Mouse (Mus musculus): ENCODE data around the gene Ceacam16.

Ceacam16 gene

DNA sequence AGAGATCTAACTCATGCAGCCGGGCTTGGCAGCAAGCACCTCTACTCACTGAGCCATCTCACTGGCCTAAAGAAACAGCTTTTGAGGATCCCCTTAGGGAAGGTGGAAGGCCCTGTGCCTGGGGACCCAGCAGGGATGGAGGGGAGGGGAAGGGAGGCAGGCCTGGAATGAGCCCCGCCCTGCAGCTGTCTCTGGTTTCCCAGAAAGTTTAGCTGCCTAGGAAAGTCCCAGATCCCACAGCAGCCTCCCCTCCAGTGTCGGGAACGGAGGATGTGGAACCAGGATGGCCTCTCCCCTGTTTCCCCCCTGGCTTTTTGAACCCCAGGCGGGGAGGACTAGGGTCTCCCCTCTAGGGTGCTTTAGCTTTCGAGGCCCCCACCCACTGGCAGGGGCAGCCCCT lies 34.3 kb downstream of the Ceacam16 start:
- ChIA-PET POLR2A (interaction anchor here in 3 of 4 experiments (0.6 to 7.3 kb wide), 13 partner anchors 9 to 198 kb away, joined by 3 to 171 read pairs (median 4); partner anchors contain the start of gene Relb (in 1 of the 3)), CTCF (interaction anchor here (0.6 to 1.3 kb wide), 8 partner anchors 21 to 63 kb away, joined by 3 to 6 read pairs (median 3); no protein-coding TSS in a partner anchor)

DNA sequence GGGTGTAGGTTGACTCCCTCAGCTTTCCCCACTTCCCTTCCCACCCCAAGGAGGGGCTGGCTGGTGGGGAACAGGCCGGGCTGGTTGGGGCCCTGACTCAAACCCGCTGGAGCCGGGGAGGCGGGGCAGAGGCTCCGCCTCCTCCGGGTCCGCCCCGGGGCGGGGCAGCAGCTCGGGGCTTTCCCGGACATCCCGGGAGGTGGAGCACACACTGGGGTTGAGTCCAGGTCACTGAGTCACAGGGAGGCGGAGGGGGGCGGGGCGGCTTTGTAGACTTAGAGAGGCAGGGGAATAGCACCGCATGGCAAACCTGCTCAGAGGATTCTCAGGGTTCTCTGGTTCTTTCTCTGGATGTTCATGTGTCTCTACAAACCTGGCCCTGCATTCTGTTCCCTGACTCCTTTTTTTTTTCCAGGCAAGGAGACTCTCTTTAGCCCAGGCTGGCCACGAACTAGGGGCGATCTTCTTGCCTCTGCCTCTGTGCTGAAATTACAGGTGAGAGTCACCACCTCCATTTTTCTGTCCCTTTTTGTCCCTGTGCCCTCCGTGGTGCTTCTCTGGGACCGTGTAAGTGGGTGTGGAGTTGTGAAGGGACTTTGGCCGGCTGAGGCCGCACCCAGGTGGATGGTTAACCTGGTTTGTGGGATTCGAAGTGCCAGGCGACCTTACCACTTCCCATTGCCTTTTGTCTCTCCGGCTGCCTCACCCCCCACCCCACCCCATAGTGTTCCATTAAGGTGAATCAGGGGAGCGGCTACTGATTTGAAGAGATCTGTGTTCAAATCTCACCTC lies 36.7 kb downstream of the Ceacam16 start:
- CTCF ChIA-PET = interaction anchor here (0.5 to 2.5 kb wide), 28 partner anchors 9 to 156 kb away, joined by 3 to 11 read pairs (median 4); partner anchors contain the start of genes Cblc (in 1 of the 4), Gm19345 (in 1 of the 4) and Nectin2 (in 1 of the 4)
- POLR2A ChIA-PET = interaction anchor here (0.5 to 7.3 kb wide), 52 partner anchors 7 to 770 kb away, joined by 3 to 171 read pairs (median 4); partner anchors contain the start of genes Apoc1 (in 2 of the 4), Apoe (in 2 of the 4), Bcam (in 2 of the 4) and Tomm40 (in 2 of the 4)

DNA sequence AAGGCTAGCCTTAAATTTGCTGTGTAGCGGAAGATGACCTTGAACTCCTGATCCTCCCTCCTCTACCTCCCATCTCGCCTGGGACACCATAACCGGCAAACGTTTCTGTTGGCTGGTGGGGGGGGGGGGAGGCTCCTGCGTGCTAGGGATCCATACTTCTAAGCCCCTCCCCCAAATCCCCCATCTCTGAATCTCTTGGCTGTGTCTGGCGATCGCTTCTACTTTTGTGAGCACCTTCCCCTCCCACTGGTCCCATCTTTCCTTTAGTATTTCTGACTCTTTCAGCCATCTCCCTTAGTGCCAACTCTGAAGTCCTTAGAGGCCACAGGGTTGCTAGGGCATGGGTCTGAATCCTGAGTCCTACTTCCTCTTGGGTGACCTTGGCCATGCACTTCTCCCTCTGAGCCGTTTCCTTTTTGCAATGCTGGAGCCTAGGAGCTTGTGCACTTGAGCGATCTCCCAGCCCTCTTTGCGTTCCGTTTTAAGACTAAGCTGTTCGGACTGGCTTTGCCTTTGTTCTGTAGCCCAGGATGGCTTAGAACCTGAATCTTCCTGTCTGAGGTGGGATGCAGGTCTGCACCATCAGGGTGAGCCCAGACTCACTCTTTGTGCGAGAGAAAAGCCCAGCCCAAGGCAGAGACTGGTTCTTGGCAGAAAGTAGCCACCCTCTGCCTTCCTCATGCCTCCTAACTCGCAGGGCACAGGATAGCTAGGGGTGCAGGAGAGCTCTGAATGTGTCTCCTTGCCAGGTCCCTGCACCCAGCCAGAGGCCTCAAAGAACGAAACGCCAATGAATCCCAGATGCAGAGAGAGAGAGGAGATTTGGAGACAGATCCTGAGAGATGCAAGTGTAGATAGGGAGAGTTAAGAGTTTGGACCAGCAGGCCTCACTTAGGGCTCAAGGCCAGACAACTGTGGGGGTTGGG lies 37.6 kb downstream of the Ceacam16 start:
- ChIA-PET POLR2A (interaction anchor here (0.5 to 7.3 kb wide), 54 partner anchors 8 to 769 kb away, joined by 3 to 171 read pairs (median 4); partner anchors contain the start of genes Apoc1 (in 2 of the 4), Apoe (in 2 of the 4), Tomm40 (in 2 of the 4) and Bcam (in 1 of the 4)), CTCF (interaction anchor here (0.5 to 2.5 kb wide), 30 partner anchors 8 to 155 kb away, joined by 3 to 11 read pairs (median 5); partner anchors contain the start of genes Cblc (in 1 of the 4), Gm19345 (in 1 of the 4) and Nectin2 (in 1 of the 4))

DNA sequence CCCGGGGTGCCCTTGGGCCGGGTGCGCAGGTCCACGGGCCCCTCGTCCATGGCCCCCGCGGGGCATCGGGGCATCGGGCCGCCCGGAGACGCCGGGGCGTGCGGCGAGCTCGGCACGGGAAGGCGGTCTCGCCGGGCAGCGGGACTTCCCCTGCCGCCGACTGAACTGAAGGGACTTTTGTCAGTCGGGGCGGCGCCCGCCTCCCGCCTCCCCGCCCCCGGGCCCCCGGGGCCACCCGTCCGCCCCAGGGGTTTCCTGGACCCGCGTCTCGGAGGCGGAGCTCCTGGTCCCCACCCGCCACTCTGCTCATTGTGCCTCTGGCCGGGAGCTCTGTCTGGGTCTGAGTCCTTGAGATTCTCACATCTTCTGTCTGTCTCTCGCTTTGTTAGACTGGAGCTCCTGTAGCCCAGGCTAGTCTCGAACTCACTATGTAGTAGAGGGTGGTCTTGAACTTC lies 38.5 kb downstream of the Ceacam16 start, which contains the start of gene Bcl3:
Bcl3 (minus strand) TSS at position 167 of the 455 bp plus-strand sequence.
- ChIA-PET POLR2A (interaction anchor here (0.6 to 7.3 kb wide), 26 partner anchors 9 to 556 kb away, joined by 3 to 171 read pairs (median 5); partner anchors contain the start of genes Apoe (in 1 of the 4) and Tomm40 (in 1 of the 4)), CTCF (interaction anchor here in 3 of 4 experiments (0.6 to 2.0 kb wide), 11 partner anchors 11 to 32 kb away, joined by 3 to 11 read pairs (median 5); partner anchors contain the start of gene Cblc (in 1 of the 3))

DNA sequence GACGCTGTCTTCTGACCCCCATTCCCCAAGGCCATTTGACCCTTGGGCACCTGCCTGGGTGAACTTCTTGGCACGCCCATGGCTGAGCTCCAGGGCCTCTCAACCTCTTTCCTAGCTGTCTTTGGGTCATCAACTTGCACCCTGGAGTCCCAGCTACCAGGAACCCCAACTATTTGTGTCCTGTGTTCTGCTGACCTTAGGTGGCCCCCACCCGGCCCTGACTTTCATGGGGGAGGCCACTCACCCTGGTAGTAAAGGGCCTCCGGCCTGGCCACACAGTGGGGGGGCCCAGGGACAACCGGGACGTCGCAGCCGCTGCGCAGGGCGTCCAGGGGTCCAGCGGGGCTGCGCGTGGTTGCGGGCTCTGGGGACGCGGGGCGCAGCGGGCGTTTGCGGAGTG lies 38.9 kb downstream of the Ceacam16 start:
- CTCF ChIA-PET = interaction anchor here in 3 of 4 experiments (0.8 to 2.0 kb wide), 8 partner anchors 10 to 32 kb away, joined by 3 to 11 read pairs (median 4); partner anchors contain the start of gene Cblc (in 1 of the 3)
- POLR2A ChIA-PET = interaction anchor here (0.6 to 7.3 kb wide), 18 partner anchors 9 to 555 kb away, joined by 3 to 171 read pairs (median 6); partner anchors contain the start of gene Apoe (in 1 of the 4)

DNA sequence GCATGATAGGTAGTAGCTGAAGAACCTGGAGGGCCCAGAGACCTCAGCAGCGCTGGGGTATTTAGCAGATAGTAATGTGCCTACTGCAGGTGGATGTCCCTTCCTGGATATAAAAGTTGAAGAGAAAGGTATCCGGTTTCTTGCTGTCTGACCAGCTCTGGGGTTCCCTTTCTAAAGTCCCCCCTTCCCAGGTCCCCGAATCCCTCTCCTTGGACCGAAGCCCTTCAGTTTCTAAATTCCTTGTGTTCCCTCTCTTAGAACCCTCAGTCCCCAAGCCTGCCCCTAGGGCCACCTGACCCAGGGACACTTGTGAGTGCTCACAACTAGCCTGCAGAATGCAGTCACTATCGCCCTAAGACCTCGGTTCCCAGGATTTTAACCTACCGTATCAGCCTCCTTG lies 39.5 kb downstream of the Ceacam16 start:
- ChIA-PET CTCF (interaction anchor here in 1 of 4 experiments (1.2 to 1.5 kb wide), 3 partner anchors 12 to 31 kb away, joined by 3 to 4 read pairs (median 4); no protein-coding TSS in a partner anchor), POLR2A (interaction anchor here in 2 of 4 experiments (0.9 to 7.3 kb wide), 10 partner anchors 8 to 122 kb away, joined by 3 to 171 read pairs (median 9); partner anchors contain the start of gene Apoe (in 1 of the 2))

DNA sequence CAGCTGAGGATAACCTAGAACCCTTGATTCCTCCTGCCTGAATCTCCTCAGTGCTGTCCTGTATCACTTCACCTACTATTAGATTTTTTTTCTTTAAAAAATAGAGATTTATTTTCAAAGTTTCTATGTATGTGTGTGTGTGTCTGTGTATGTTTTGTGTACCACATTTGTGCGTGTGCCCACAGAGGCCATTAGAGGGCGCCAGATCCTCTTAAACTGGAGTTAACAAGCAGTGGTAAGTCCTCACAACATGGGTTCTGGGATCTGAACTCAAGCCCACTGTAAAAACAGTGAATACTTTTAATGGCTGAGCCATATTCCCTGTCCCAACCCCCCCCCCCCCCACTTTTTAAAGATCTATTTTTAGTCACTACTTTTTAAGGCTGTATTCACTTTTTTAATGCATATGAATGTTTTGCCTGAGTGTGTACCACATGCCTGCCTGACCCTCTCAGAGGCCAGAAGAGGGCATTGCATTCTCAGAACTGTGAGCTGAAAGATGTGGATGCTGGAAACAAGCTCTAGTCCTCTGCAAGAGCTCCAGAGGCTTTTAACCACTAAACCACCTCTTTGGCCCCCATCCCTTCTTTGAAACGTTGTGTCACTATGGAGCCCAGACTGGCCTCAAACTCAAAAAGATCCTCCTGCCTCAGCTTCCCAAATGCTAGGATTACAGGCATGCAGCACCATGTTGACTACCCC lies 40.6 kb downstream of the Ceacam16 start:
- CTCF ChIA-PET = interaction anchor here in 2 of 4 experiments (1.0 to 1.2 kb wide), 8 partner anchors 11 to 120 kb away, joined by 3 to 6 read pairs (median 3); no protein-coding TSS in a partner anchor
- POLR2A ChIA-PET = interaction anchor here in 3 of 4 experiments (0.6 to 7.3 kb wide), 10 partner anchors 7 to 530 kb away, joined by 3 to 171 read pairs (median 6); partner anchors contain the start of gene Apoe (in 1 of the 3)

DNA sequence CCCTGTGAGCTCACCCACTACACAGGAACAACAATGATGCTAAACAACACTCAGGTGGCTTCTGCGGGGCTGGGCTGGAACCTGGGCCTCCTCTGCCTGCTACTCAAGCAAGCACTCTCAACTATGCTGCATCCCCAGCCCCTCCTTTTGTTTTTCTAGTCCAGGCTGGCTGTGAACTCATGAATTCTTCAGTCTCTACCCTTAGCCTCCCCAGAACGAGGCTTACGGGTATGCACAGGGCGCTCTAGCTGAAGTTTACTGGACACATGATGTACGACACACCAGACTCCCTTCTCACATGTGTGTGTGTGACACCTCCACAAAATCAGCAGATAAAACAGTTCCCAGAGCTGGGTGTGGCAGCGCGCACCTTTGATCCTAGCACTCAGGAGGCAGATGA lies 42.2 kb downstream of the Ceacam16 start:
- POLR2A ChIA-PET = interaction anchor here (0.6 to 3.9 kb wide), 7 partner anchors 9 to 55 kb away, joined by 3 to 21 read pairs (median 5); no protein-coding TSS in a partner anchor
- CTCF ChIA-PET = interaction anchor here in 3 of 4 experiments (0.9 to 1.5 kb wide), 4 partner anchors 22 to 29 kb away, joined by 3 to 6 read pairs (median 4); partner anchors contain the start of gene Cblc (in 1 of the 3)

DNA sequence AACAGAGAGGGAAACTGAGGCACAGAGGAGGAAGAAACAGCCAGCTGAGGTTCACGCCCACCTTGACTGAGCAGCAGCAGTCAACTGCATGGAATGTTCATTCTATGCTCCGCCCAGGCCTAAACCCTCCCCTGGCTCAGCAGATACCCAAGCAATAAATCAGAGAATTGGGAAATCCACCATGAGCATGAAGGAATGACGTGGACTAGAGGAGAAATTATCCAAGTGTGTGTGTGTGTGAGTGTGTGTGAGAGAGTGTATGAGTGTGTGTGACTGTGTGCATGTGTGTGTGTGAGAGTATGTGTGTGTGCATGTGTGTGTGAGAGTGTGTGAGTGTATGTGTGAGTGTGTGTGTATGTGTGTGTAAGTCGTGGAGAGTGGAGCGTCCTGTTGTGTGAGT lies 42.7 kb downstream of the Ceacam16 start:
- POLR2A ChIA-PET = interaction anchor here in 3 of 4 experiments (0.6 to 10.5 kb wide), 9 partner anchors 6 to 49 kb away, joined by 3 to 171 read pairs (median 5); partner anchors contain the start of gene Bcl3 (in 1 of the 3)
- CTCF ChIA-PET = interaction anchor here in 3 of 4 experiments (0.9 to 1.5 kb wide), 5 partner anchors 21 to 31 kb away, joined by 3 to 6 read pairs (median 5); partner anchors contain the start of gene Cblc (in 1 of the 3)

DNA sequence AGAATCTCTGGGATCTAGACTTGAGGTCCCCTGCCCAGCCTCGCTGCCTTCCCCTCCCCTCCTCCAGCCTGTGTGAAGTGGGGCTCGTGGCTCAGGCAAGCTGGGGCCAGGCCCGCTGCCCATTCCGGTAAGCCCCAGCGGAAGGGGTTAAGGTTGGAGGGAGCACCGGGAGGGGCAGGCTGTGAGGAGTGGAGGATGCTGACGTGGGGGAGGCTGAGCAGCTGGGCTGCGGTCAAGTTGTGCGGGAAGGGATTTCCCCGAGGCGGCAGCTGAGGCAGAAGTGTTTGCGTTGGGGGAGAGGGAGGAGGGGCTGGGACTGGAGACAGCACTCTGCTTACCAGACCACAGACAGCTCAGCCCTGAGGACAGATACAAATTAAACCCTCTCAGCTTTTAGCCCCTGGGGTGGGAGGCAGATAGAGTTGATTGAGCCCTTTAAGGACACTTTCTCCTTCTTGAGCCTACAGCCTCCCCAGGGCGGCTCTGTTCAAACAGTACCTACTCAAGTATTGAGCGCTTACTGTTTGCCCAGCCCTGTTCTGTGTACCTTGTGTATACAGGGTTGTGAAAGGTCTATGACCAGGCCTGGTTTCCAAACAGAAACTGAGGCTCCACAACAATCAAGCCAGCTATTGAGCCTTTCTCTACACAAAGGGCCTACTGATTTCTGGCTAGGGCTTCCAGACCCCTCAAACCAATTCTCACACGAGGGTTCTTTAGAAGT lies 43.6 kb downstream of the Ceacam16 start:
- CTCF ChIA-PET = interaction anchor here (0.6 to 1.5 kb wide), 13 partner anchors 14 to 412 kb away, joined by 3 to 6 read pairs (median 5); partner anchors contain the start of gene Cblc (in 2 of the 4)
- POLR2A ChIA-PET = interaction anchor here (0.6 to 10.5 kb wide), 22 partner anchors 7 to 552 kb away, joined by 3 to 171 read pairs (median 5); partner anchors contain the start of genes Apoc1 (in 1 of the 4), Apoe (in 1 of the 4), Bcl3 (in 1 of the 4) and Tomm40 (in 1 of the 4)

DNA sequence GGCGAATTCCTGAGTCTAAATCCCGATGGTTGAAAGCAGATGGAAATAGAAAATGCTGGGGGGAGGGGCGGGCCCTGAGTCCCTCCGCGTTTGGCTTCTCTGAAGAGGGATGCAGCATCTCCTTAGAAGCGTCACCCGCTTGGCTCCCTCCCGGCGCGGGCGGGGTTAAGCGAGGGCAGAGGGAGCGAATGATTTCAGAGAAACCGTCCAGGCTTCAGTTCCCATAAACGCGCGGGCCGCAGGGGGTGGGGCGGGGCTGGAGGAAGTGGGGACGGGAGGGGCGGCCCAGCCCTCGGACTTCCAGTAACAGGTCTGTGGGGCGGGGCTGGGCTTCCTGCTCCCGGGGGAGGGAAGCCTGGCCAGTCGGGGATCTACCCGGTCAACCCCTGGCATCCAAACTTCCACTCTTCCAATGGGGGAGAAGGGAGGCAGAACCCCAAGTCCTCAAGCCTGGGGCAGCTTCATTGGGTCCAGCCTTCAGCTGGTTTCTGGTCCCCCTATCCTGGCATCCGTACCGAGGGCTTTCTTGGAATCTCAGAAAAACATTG lies 44.8 kb downstream of the Ceacam16 start:
- CTCF ChIA-PET = interaction anchor here (0.6 to 4.0 kb wide), 17 partner anchors 7 to 685 kb away, joined by 3 to 13 read pairs (median 5); no protein-coding TSS in a partner anchor
- POLR2A ChIA-PET = interaction anchor here (0.7 to 10.5 kb wide), 44 partner anchors 6 to 587 kb away, joined by 3 to 171 read pairs (median 5); partner anchors contain the start of genes Bcl3 (in 3 of the 4), Apoc1 (in 1 of the 4), Apoe (in 1 of the 4) and Bcam (in 1 of the 4)

DNA sequence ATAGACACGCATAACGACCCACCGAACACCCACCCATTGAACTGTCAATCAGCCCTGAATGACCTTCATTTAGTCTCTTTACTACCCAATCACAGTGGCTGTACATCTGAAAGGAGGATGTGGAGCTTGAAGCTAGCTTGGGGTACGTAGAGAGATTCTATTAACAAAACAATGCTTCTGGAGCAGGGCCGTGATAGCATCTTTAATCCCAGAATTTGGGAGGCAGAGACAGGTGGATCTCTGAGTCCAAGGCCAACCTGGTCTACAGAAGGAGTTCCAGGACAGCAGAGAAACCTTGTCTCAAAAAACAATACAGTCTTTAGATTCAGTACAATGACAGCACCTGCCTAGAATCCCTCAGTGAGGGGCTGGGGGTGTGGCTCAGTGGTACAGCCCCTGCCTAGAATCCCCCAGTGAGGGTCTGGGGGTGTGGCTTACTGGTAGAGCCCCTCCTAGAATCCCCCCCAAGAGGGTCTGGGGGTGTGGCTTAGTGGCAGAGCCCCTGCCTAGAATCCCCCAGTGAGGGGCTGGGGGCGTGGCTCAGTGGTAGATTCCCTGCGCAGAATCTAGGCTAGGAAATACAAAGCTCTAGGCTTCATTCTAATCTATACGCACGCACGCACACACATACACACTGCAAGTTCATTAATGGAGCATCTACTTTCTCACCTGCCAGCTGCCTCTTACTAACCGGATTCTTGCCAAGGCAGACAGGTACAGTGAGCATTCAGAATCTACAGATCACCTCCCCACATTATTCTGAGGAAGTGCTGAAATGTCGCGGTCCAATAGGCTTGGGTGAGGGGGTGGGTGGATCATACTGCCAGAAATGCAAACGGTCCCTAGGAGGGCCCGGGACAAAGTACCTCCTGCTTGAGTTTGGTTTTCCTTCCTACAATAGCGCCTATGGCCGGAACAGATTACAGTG lies 45.5 kb downstream of the Ceacam16 start:
- ChIA-PET CTCF (interaction anchor here (0.6 to 4.0 kb wide), 30 partner anchors 8 to 684 kb away, joined by 3 to 18 read pairs (median 4); partner anchors contain the start of gene Cblc (in 1 of the 4)), POLR2A (interaction anchor here (0.5 to 10.5 kb wide), 77 partner anchors 7 to 587 kb away, joined by 3 to 171 read pairs (median 4); partner anchors contain the start of genes Bcl3 (in 3 of the 4), Apoe (in 2 of the 4), Tomm40 (in 2 of the 4) and Apoc1 (in 1 of the 4))

DNA sequence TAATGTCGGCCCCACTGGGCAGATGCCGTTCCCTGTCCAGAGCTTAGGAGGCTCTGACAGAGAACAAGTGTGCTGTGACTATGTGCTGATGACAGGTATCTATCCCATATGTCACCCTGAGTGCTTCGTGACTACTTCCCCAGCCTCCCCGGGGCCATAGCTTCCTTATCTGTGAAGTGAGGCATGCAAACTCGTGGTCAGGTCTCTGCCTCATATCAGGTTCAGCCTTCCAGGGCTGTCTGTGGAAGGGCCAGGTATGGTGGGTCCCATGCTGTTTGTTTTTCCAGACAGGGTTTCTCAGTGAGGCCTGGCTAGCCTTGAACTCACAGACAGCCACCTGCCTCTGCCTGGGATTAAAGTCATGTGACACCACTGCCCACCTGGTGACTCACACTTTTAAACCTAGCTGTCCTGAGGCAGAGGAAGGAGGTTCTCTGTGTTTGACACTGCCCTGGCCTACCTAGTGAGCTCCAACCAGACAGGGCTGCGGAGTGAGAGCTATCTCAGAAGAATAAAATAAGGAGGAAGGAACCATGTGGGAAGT lies 47.4 kb downstream of the Ceacam16 start:
- ChIA-PET POLR2A (interaction anchor here (0.6 to 10.5 kb wide), 27 partner anchors 8 to 126 kb away, joined by 3 to 171 read pairs (median 7); partner anchors contain the start of genes Bcl3 (in 4 of the 4), Apoe (in 2 of the 4), Bcam (in 1 of the 4) and Nectin2 (in 1 of the 4)), CTCF (interaction anchor here in 3 of 4 experiments (0.5 to 4.0 kb wide), 9 partner anchors 11 to 470 kb away, joined by 3 to 18 read pairs (median 4); no protein-coding TSS in a partner anchor)
